Mouse (Mus musculus) layer of hippocampus, adult 9-11 months (tissue): ENCODE results near the gene Prps1.
"Not testable (repeated sequence)": the region's sequence is repeated elsewhere in the genome, so short reads cannot be mapped to it uniquely, and the experiment has no call there.

ENCODE experiments used
- DNase-seq: peaks from one replicate; pipeline ENCODE4 v3.0.0; 2022

Gene Prps1

DNA sequence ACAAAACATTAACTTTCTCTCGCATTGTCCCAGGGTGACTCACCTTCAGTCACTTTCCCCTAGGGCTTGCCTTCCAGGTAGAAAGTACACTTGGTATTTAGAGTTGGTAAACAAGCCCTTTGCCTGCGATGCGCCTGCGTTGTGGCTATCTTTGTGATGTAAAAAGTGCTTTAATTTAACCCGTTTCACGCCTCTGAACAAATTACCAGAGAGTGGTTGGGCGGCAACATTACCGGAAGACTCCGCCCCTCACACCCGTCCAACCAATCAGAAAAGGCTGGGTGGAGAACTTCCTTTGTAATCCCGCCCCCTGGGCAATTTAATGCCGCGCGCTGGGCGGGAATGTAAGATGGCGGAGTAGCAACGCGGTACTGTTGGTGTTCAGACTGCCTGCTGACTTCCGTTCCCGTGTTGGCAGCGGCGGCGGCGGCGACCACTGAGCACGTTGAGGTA, at the start of gene Prps1:
TSS of gene Prps1 (plus strand) at position 335 of the 453 bp plus-strand sequence.
- peak; percentile 81 for DNase-seq

DNA sequence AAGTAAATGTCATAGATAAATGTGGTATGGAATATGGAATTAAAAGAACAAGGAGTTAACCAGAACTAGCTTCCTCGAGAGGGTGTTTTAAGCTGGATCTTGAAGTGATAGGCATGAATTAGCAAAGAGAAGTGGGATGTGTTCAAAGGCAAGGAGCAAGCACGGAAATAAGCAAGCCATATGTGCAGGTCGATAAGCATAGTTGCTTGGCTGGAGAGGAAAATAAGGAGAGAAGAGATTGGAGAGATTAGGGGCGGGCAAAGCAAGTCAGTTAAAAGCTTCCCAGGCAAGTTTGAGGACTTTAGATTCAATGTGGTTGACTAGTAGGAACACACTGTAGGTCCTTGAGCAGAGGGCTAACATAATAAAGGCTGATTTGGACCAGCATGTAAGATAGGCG, 48.8 kb upstream of the Prps1 start:
- DNase-seq: no peak

DNA sequence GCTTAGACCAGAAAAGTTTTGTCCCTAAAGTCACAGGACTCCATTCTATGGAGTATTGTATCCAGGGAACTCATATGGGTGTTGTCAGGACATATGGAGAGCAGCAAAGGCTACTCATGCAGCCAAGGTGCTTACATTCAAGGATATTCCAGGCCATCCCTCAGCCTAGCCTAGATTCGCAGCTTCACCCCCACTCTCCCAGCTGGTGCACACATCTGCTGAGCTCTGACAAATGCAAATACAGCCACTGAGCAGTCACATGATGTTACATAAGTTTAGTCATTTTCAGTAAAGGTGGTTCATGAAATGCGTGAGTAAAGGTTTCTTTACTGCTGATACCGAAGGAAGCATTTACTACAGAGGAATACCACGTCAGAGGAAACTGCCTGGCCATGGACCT, 37.9 kb upstream of the Prps1 start:
- peak; percentile 29 for DNase-seq

DNA sequence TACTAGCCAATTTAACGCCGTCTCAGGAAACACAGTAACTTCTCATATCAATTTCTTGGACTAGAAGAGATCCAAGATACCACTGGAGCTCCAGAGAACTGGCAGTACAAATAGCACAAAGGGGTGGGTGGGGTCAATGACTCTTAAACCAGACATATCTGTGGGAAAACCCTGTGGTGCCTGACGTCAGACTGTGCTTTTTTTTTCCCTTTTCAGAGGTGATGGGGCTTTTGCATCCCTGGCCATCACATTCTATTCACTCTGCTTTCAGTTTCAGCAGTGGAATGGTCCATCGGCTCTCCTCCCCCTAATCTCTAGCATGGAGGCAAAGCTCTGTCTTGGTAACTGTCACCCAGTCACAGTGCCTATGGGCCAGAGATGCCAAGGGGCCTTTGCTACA, 29.3 kb upstream of the Prps1 start:
- no peak for DNase-seq

DNA sequence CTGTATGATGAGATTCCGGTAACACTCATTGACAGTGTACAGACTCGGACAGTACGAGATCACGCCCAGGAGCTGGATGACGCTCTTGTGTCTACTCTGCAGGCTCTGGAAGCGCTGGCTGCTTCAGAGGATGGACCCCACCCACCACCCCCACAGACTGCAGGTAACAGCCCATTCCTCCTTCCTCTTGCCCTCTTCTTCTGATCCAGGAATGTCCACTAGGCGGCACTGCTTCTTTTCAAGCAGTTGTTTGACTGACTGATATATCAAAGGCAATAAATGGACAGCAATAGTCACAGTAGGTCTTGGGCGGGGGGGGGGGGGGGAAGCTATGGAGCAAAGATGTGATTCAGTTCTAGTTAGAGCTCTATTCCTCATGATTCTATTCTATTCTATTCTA, 28.2 kb upstream of the Prps1 start:
- no peak for DNase-seq

DNA sequence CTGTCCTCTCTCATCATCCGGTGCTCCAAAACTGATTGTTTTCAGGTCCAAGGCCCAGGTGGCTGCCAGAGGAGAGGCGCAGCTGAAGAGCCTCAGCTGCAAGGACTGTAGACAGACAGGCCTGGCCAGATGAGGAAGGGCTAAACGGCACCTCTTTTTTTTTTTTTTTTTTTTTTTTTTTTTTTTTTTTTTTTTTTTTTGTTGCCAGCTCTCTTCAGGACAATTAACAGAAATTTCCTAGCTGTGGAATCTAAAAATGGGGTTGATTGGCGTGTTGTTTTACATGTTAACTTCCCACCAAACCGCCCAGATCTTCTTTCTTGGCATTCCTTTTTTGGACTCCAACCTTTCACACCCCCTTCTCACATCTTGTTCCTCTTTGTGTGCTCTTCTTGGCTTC, 26.4 kb upstream of the Prps1 start:
- no peak for DNase-seq

DNA sequence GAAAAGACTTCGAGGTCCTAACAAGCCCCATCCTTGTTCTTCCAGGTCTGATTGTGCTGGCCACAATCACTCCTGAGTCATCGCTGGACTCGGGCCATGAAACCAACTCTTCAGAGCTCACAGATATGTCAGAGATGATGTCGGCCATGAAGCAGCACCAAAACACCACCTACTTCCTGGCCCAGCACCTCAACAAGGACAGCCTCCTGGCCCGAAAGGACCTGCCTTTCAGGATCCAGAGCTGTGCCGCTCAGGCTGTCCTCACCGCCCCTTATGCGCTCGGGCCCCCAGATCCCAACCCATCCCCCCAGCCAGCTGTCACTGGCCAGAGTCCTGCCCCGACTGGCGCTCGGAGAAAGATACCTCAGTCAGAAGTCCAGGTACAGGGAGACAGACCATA, 25.9 kb upstream of the Prps1 start:
- no peak for DNase-seq

DNA sequence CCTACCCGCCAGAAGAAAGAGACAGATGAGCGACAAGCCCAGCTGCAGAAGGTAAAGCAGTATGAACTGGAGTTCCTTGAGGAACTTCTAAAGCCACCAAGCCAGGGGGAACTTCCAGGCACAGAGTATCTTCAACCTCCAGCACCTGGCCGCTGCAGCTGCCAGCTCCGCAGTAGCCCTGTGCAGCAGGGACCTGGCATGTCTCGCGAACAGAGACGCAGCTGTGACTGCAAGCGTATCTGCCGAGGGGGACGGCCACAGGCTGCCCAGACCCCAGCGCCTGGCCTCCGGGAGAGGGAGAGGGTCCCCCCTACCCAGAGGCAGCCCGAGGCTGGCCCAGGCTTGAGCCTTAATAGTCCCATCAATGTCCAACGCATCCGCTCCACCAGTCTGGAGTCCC, 24.4 kb upstream of the Prps1 start:
- no peak for DNase-seq

DNA sequence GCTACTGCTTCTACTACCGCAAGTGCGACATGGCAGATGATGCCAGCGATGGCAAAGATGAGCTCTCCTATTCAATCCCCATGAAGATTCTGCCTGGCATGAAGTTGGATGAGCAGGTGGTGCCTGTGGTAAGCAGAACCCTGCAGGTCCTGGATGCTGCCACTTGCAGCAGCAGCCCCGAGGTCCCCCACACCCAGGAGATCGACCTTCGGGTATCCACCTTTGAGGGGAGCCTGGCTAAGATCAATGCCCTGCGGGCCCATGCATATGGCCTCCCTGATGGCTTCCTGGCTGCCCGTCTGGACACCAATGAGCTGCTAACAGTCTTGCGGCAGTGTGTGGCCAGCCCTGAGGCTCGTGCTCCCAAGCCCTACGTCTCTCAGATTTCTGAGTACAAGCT, 23.6 kb upstream of the Prps1 start:
- DNase-seq: no peak

DNA sequence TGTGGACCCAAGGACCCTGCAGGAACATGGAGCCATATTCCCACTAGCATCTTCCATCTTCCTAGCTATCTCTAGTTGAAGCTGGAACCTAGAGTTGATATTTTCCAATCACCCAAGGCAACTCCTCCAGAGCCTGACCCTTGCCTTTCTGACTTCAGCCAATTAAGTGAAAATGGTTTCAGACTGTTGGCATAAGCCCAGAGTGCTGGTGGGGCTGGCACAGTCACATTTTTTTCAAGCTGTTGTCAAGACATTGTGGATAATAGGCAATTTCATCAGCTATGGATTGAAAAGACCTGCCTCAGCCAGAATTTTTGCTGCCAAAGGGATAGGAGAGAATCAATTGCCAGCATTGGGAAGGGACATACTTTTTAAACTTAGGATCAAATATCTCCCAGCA, 18.5 kb upstream of the Prps1 start:
- DNase-seq: no peak

DNA sequence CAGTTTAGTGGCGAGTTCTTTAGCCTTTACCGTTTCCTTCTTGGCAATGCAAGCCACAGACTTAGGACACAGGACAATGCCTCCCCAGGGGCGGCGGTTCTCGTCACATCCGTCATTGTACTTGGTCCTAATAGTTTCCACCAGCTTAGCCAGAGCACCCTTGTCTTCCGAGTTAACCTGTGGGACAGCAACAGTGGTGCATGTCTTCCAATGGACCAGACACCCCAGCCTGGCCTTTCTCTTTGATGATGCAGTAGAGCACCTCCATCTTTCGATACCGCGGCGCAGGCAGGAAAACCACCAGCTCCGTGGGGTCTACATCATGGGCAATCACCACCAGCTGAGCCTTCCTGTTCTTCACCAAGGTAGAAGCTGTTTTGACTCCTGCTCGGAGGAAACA, 10.9 kb upstream of the Prps1 start:
- no peak for DNase-seq

DNA sequence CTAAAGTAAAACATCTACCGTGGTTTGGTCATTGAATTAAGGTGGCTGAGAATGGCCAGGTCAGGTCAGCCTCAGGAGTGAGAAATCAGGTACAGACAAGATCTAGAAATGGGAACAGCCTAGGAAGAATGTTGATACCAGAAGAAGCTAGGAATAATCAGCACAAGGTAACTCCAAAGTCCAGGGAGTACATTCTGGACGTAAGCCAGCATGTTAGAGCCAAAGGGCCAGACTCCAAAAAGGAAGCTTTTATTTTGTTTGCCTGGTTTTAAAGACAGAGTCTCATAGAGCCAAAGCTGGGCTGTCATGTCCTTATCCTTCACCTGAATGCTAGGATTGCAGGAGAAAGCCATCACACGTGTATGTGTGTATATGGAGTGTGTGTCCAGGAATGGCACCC, 6.3 kb upstream of the Prps1 start:
- DNase-seq: no peak

DNA sequence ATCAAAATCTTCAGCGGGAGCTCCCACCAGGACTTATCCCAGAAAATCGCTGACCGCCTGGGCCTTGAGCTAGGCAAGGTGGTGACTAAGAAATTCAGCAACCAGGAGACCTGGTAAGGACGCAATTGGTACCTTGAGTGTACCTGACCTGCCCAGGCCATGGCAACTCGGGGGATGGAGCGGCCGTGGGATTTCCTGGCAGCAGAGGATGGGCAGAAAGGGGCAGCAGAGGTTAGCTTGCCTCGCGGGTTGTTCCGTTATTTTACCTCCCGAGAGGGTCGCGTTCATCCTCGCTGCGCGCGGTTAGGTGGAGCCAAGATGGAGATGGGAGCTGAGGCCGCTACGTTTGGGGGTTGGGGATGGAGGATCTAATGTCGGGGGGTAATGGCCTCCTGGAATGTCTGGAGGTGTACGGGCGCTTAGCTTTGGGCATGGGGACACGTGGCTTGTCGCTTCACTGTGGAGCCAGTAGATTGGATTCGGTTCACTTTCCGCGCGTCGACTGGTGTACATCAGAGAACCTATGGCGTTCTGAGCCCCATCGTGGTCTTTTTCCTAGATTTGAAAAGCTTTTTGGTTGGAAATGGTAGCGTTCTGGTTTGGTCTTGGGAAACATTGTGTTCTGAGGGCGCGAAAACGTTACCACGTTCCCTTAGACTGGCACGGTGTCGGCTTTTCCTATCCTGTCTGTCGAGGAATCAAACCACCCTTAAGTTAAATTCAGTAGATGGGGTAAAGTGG, 508 bp downstream of the Prps1 start:
- peak; percentile 8 for DNase-seq

DNA sequence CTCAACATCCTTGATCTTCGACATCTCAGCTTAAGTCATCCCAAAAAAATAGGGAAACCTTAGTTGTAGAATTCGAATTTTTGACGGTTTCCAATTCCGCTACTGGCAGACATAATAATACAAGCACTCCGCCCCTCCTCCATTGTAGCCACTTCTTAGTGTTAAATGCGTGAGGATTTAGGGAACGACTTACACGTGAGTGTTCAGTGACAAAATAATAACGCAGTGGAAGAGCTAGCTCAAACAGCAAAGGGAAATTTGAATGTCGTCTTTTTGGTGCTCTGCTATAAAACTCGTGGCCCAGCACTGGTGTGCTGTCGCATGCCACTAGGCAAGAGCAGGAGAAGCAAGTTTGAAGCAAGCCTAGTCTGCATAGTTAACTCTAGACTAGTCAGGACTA, 1.1 kb downstream of the Prps1 start:
- DNase-seq: no peak

DNA sequence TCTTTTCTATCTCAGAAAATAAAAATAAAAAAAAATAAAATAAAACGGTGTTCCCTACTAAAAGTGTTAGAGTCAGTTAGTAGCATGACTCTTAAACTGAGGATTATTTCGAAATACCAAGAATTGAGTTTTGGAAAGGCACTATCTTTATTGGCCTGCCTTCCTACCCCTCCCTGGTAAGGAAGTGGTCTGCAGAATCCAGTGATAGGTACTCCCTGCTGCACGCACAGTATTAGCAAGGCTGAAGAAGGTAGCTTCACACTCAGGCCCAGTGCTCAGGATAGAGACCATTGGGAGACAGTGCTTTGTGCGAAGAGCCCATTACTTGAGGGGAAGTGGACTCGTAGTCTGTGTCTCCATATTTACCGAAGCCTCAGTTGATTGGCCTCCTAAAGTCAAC, 21.8 kb downstream of the Prps1 start:
- no peak for DNase-seq

DNA sequence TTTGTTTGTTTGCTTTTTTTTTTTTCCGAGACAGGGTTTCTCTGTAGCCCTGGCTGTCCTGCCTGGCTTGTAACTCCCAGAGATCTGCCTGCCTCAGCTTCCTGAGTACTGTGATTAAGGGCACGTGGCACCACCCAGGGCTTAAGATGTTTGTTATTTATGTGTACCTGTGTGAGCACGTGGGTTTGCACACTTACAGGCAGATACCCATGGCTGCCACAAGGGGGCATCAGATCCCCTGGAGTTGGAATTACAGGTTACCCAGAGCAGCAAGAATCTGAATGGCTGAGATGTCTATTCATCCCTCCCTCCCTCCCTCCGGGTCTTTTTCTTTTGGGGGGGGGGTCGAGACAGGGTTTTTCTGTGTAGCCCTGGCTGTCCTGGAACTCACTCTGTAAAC, 22.8 kb downstream of the Prps1 start:
- no peak for DNase-seq

DNA sequence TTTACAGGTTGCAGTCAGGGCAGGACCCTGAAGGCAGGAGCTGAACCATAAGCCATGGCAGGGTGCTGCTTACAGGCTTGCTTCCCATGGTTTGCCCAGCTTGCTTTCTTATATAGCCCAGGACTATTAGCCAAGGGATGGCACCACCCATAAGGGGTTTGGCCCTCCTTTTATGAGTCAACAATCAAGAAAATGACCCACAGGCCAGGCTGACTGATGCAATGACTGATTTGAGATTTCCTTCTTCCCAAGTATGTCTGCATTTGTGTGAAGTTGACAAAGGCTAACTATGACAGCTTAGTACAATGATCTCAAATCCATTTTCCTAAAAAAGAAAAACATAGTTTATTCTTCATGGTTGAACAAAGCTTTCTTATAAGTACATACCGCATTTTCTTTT, 32.8 kb downstream of the Prps1 start:
- DNase-seq: no peak

DNA sequence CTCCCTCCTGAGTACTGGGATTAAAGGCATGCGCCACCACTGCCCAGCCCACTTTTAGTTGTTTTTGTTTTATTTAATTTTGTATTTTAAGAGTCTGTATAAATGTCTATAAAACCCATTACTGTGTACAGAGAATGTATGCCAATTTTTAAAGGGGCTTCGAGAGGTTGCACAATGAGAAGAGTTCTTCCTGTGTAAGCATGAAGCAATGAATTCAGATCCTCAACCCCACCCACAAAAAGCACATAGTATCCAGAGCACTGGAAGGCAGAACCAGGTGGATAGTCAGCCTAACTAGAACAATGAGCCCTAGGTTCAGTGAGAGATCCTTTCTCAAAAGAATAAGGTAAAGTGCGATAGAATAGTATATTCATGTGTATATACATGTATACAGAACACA, 33.8 kb downstream of the Prps1 start:
- no peak for DNase-seq

DNA sequence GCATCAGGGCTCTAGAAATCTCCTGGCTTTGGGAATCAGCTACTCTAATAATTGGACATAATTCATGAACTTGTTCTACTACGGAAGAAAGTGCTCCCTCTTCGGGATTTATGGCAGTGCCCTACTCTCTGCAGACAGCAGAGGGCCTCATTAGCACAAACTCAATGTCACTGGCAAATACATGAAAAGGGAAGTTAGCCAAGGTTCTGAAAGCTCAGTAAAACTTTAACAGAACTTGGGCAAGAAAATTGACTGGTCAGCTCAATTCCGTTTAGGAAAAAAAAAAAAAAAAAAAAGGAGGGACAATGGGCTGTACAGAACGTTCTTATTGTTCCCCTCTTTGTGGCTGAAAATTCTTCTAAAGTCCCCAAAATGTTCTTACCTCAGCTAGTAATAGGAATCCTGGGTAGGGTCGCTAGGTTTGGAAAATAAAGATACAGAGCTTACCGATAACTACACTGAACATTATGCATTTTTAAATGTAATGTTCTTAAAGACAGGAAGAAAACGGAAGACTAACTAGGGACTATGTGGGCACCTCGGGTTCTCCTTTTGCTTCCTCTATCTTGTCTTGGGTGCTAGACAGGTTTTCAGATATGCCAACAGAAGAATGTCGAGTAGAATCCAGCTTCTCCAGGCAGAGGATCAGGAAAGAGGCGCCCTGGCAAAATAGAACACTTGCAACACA, 35.6 kb downstream of the Prps1 start:
- peak; percentile 17 for DNase-seq

DNA sequence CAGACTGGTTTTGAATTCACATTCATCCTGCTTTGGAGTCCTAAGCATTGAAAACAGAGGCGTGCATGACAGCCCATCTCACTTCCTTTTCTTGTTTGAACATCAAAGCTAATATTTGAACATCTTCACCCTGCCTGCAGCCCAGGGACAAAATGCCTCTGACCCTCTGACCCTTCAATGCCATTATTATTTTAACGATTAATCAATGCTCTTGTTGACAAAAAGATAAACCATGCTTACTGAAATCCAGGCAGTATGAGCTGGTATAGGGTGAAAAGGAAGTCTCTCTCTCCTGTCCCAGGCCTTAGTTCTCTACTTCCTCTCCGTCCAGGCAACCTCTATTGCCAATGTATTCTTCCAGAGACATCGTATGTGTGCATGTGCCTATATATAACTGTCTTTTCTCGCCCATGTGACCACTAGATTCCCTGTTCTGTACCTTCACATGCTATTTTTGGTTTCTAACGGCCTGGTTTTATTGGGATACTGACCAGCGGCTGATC, 37.2 kb downstream of the Prps1 start:
- no peak for DNase-seq

DNA sequence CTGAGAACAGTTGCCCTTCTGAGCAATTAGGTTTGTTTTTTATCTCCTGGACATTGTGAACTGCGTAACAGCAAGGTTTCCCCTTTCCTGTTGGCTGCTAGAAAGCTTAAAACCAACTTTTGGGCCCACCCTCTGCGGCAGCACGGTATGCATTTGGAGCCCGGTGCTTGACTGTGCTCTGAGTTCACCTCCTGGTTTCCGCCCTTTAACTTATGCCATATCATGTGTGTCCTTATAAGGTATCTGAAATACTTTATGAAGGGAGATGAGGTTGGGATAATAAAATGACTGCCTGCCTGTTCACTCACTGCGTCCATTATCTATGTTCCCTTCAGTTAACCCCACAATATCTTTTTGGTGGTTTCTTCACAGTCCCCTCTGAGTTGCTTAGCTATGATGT, 37.8 kb downstream of the Prps1 start:
- DNase-seq: no peak

DNA sequence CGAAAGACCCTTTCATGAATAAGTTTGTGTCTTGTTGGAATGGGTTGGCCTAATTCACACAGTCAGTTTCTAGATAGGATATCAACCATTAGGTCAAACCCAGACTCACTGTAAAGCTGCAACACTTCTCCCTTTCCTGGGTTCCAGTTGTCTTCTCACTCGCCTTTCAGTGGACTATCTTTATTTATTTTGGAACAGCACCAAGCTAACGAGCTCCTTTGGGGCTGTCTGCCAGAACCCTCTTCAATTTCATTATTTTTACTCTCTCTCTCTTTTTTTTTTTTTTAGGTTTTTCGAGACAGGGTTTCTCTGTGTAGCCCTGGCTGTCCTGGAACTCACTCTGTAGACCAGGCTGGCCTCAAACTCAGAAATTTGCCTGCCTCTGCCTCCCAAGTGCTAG, 42.0 kb downstream of the Prps1 start:
- DNase-seq: not testable (repeated sequence)

DNA sequence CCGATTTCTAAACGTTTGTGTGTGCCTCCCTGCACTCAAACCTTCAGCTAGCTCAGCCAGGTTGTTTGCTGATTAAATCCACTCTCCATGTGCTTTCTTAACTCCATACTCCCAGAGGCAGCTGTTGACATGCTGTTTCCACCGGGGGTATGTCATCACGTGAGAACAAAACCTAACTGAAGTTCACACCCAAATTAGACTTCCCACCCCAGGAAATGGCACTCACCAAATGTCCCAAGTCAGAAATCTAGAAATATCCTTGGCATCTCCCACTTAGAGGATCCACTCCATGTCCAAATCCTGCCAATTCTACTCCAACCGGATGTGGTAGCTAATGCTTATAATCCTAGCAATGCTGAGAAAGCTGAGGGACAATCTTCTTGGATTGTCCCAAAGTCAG, 43.9 kb downstream of the Prps1 start:
- DNase-seq: no peak
